Mouse (Mus musculus) CH12.LX (cell line): ENCODE results near the gene Kalrn. TPM values are rescaled to one million over a fixed set of nuclear protein-coding genes. Genes with fewer than 3 reads are reported as not detected.
A peak's percentile ranks its signal among the peaks of the same experiment; 100 is the strongest.

Experiments used
- DNase-seq: peaks from one replicate; pipeline ENCODE4 v3.0.0-alpha.2; 2013; ENCODE audit errors: extremely low read depth
- H3K27ac ChIP-seq: 2 replicates; pipeline ENCODE4 v1.5.1; 2012; ENCODE audit warnings: low read depth, mild to moderate bottlenecking, control low read depth, moderate library complexity; ENCODE audit not compliant: insufficient read depth
- H3K27me3 ChIP-seq: replicated peaks from 2 replicates; pipeline ENCODE3; 2012; ENCODE audit warnings: inconsistent platforms
- H3K36me3 ChIP-seq, 2 experiments: replicated peaks in 1 of 2; 2 replicates each; pipeline versions ENCODE3 to v1.6.1; 2012; ENCODE audit warnings: inconsistent platforms in 1 of 2, low read length in 1 of 2, mild to moderate bottlenecking in 1 of 2, mixed read lengths in 1 of 2, moderate library complexity in 1 of 2; ENCODE audit not compliant: control insufficient read depth in 1 of 2, insufficient read depth in 1 of 2
- H3K4me1 ChIP-seq, 2 experiments: 2 replicates each; pipeline ENCODE4 v1.6.1; 2012; ENCODE audit warnings: inconsistent platforms in 1 of 2, moderate library complexity in 1 of 2; ENCODE audit not compliant: insufficient read depth in 2 of 2, control insufficient read depth in 1 of 2
- H3K4me2 ChIP-seq: 2 replicates; pipeline ENCODE4 v1.6.1; 2012; ENCODE audit warnings: low read depth, mild to moderate bottlenecking, control low read depth; ENCODE audit not compliant: poor library complexity, insufficient read depth, severe bottlenecking
- H3K4me3 ChIP-seq, 3 experiments: fragments of 150-350 bp in 1 of 3; sonication (generic) in 1 of 3; replicated peaks in 1 of 3; 2 replicates each; pipeline versions ENCODE3 to v1.5.1; 2011 to 2012; ENCODE audit warnings: low read depth in 2 of 3, low read length in 2 of 3, mild to moderate bottlenecking in 2 of 3, moderate library complexity in 2 of 3, control low read depth in 1 of 3, improper control_type of control experiment in 1 of 3, inconsistent platforms in 1 of 3, mixed read lengths in 1 of 3; ENCODE audit not compliant: poor library complexity in 1 of 3
- H3K79me2 ChIP-seq: replicated peaks from 2 replicates; pipeline ENCODE4 v1.6.1; 2012; ENCODE audit warnings: mild to moderate bottlenecking, moderate library complexity; ENCODE audit not compliant: control insufficient read depth, poor library complexity, insufficient read depth, severe bottlenecking; ENCODE audit errors: extremely low read depth
- H3K9ac ChIP-seq: 2 replicates; pipeline ENCODE4 v1.6.1; 2012; ENCODE audit warnings: low read depth, mild to moderate bottlenecking, control low read depth, moderate library complexity; ENCODE audit not compliant: insufficient read depth
- H3K9me3 ChIP-seq: replicated peaks from 2 replicates; pipeline ENCODE3; 2012; ENCODE audit warnings: low read length, inconsistent platforms, mixed read lengths
- BHLHE40 ChIP-seq: IDR thresholded peaks from 2 replicates; pipeline ENCODE4 v1.6.1; 2011; ENCODE audit warnings: mild to moderate bottlenecking, low read depth, low read length, improper control_type of control experiment
- CHD2 ChIP-seq: IDR thresholded peaks from 2 replicates; pipeline ENCODE4 v1.6.1; 2011; ENCODE audit warnings: low read length, improper control_type of control experiment
- ELF1 ChIP-seq: IDR thresholded peaks from 2 replicates; pipeline ENCODE4 v1.6.1; 2014; ENCODE audit warnings: low read depth, mild to moderate bottlenecking, inconsistent platforms, low read length, improper control_type of control experiment
- EP300 ChIP-seq: IDR thresholded peaks from 2 replicates; pipeline ENCODE4 v1.6.1; 2011; ENCODE audit warnings: low read length, improper control_type of control experiment
- IRF4 ChIP-seq: IDR thresholded peaks from 2 replicates; pipeline ENCODE4 v1.6.1; 2014; ENCODE audit warnings: low read depth, mild to moderate bottlenecking, inconsistent platforms, low read length, improper control_type of control experiment
- JUN ChIP-seq: IDR thresholded peaks from 2 replicates; pipeline ENCODE4 v1.6.1; 2011; ENCODE audit warnings: low read depth, mild to moderate bottlenecking, low read length, improper control_type of control experiment, moderate library complexity; ENCODE audit not compliant: insufficient read depth
- JUND ChIP-seq: conservative IDR thresholded peaks from 2 replicates; pipeline ENCODE4 v1.6.1; 2011; ENCODE audit warnings: low read depth, low read length, improper control_type of control experiment
- KAT2A ChIP-seq: IDR thresholded peaks from 2 replicates; pipeline ENCODE4 v1.6.1; 2012; ENCODE audit warnings: low read length, improper control_type of control experiment, inconsistent platforms; ENCODE audit not compliant: insufficient replicate concordance
- MAFK ChIP-seq: IDR thresholded peaks from 2 replicates; pipeline ENCODE4 v1.6.1; 2011; ENCODE audit warnings: low read length, improper control_type of control experiment; ENCODE audit not compliant: insufficient replicate concordance
- MAZ ChIP-seq: IDR thresholded peaks from 2 replicates; pipeline ENCODE4 v1.6.1; 2012; ENCODE audit warnings: low read depth, mild to moderate bottlenecking, inconsistent platforms, low read length, improper control_type of control experiment, moderate library complexity
- MEF2A ChIP-seq: IDR thresholded peaks from 2 replicates; pipeline ENCODE4 v1.6.1; 2014; ENCODE audit warnings: low read depth, mild to moderate bottlenecking, inconsistent platforms, low read length, improper control_type of control experiment, borderline replicate concordance
- MYC ChIP-seq: IDR thresholded peaks from 2 replicates; pipeline ENCODE4 v1.6.1; 2011; ENCODE audit warnings: low read depth, mild to moderate bottlenecking, improper control_type of control experiment, low read length
- RCOR1 ChIP-seq: conservative IDR thresholded peaks from 2 replicates; pipeline ENCODE4 v1.6.1; 2012; ENCODE audit warnings: low read depth, mild to moderate bottlenecking, inconsistent platforms, low read length, improper control_type of control experiment
- SIN3A ChIP-seq: IDR thresholded peaks from 2 replicates; pipeline ENCODE4 v1.6.1; 2012; ENCODE audit warnings: low read length, improper control_type of control experiment, inconsistent platforms
- SMC3 ChIP-seq: IDR thresholded peaks from 2 replicates; pipeline ENCODE4 v1.6.1; 2011; ENCODE audit warnings: low read depth, low read length, improper control_type of control experiment
- TBP ChIP-seq: conservative IDR thresholded peaks from 2 replicates; pipeline ENCODE4 v1.6.1; 2011; ENCODE audit warnings: low read depth, low read length, improper control_type of control experiment
- UBTF ChIP-seq: IDR thresholded peaks from 2 replicates; pipeline ENCODE4 v1.6.1; 2012; ENCODE audit warnings: low read depth, mild to moderate bottlenecking, inconsistent platforms, low read length, improper control_type of control experiment, moderate library complexity
- USF2 ChIP-seq: conservative IDR thresholded peaks from 2 replicates; pipeline ENCODE4 v1.6.1; 2011; ENCODE audit warnings: low read depth, low read length, improper control_type of control experiment
- ZC3H11A ChIP-seq: IDR thresholded peaks from 2 replicates; pipeline ENCODE4 v1.6.1; 2012; ENCODE audit warnings: low read depth, mild to moderate bottlenecking, inconsistent platforms, low read length, improper control_type of control experiment
- ZKSCAN1 ChIP-seq: IDR thresholded peaks from 2 replicates; pipeline ENCODE4 v1.6.1; 2012; ENCODE audit warnings: low read depth, inconsistent platforms, low read length, improper control_type of control experiment, borderline replicate concordance
- ZNF384 ChIP-seq: IDR thresholded peaks from 2 replicates; pipeline ENCODE4 v1.6.1; 2012; ENCODE audit warnings: low read depth, low read length, improper control_type of control experiment, inconsistent platforms
- dilution Hi-C: fragments of 300-500 bp; cut with MboI; formaldehyde crosslinking; loops from 2 replicates; pipeline ENCODE4 v1.14.3; 2020; ENCODE audit warnings: low sequenced_read_pairs; ENCODE audit not compliant: extremely low pct_unique_long_range_greater_than_20kb, extremely low pct_ligation_motif_present
- in situ Hi-C: fragments of 300-500 bp; cut with MboI; formaldehyde crosslinking; loops from 3 replicates; pipeline ENCODE4 v1.14.3; 2019; ENCODE audit warnings: low sequenced_read_pairs, low pct_ligation_motif_present, low pct_unique_long_range_greater_than_20kb, mixed read lengths
- polyA plus RNA-seq: library from polyadenylated mRNA; unstranded; fragments of >175 nt; gene quantifications from 2 replicates; pipeline ENCODE4 v1.2.1, GENCODE M21; 2012; ENCODE audit warnings: low read depth; ENCODE audit not compliant: insufficient read length
- total RNA-seq, 2 experiments: library from RNA; depleted of rRNA; stranded (reverse); fragments of 300-350 nt in 1 of 2; fragments of >200 nt in 1 of 2; gene quantifications; 2 replicates each; pipeline ENCODE4 v1.2.3; 2012 to 2014

Kalrn gene
- total and polyA plus RNA-seq, 3 experiments: 0.08 to 0.09 TPM; not detected in 1

GRCm38 (mm10) chr16:34400102-34400728 is 173.1 kb downstream of the Kalrn start:
- dilution Hi-C loops: no loop called here
- Histone ChIP-seq H3K27ac (no peak overlapping the region), H3K9ac (no peak overlapping the region)
- peak; percentile 12 for DNase-seq
- TF ChIP-seq CHD2 (no peak), MEF2A (no peak), SMC3 (no peak), SIN3A (no peak), IRF4 (no peak), ZNF384 (no peak), TBP (no peak), KAT2A (no peak), BHLHE40 (no peak)
- TF ChIP-seq, all 38 proteins: peak for 0
- Histone ChIP-seq H3K79me2 (no peaks in the 10 kb centered on the region), H3K36me3 (no peaks in the 10 kb centered on the region), H3K4me1 (no peaks in the 10 kb centered on the region), H3K27me3 (peaks cover 84% of the 10 kb centered on the region), H3K4me2 (no peak overlapping the region), H3K4me3 (no peak overlapping the region), H3K9me3 (no peaks in the 10 kb centered on the region)
- in situ Hi-C loops: no loop called here

- in situ Hi-C loops: no loop called here
- Histone ChIP-seq H3K27me3 (peaks cover 84% of the 10 kb centered on the region), H3K9me3 (no peaks in the 10 kb centered on the region)
- no peak for TF ChIP-seq JUN
- no peak for TF ChIP-seq ZC3H11A
- TF ChIP-seq MAZ: no peak
- TF ChIP-seq CHD2: no peak
- no peak for TF ChIP-seq MEF2A
- TF ChIP-seq MAFK: no peak
- no peak for TF ChIP-seq JUND
- TF ChIP-seq ELF1: no peak
- TF ChIP-seq SIN3A: no peak
- no peak for TF ChIP-seq USF2
- no peak for TF ChIP-seq TBP
- TF ChIP-seq RCOR1: no peak
- TF ChIP-seq ZNF384: no peak
- TF ChIP-seq BHLHE40: no peak
- TF ChIP-seq MYC: no peak
- no peak for TF ChIP-seq UBTF
- no peak for TF ChIP-seq EP300
- no peak for TF ChIP-seq IRF4
- TF ChIP-seq ZKSCAN1: no peak
- TF ChIP-seq, all 38 proteins: peak for 0
- Histone ChIP-seq H3K27ac (no peak overlapping the region), H3K36me3 (no peaks in the 10 kb centered on the region), H3K9ac (no peak overlapping the region), H3K4me1 (no peaks in the 10 kb centered on the region), H3K79me2 (no peaks in the 10 kb centered on the region), H3K4me3 (no peak overlapping the region), H3K4me2 (no peak overlapping the region)
- no peak for DNase-seq
- dilution Hi-C loops: no loop called here
Measured at GRCm38 (mm10) chr16:34395221-34395811, 178.0 kb downstream of the Kalrn start.
